Mouse (Mus musculus) ES-Bruce4 (cell line): ENCODE data around the gene Ddc.

Experiments used
- EP300 ChIP-seq: IDR thresholded peaks from 2 replicates; pipeline ENCODE4 v1.6.1; 2011; ENCODE audit warnings: low read depth, low read length; ENCODE audit not compliant: insufficient read depth
- POLR2A ChIP-seq: IDR thresholded peaks from one replicate; pipeline ENCODE4 v1.8.1; 2011; ENCODE audit warnings: low read length; ENCODE audit not compliant: insufficient read depth

GRCm38 (mm10) chr11:11824970-11825635, 72.8 kb downstream of the Ddc start:
- no peak for TF ChIP-seq EP300
- no peak for TF ChIP-seq POLR2A
